ENCODE assay signal across 8 mouse cellular contexts in the genomic region with DNA sequence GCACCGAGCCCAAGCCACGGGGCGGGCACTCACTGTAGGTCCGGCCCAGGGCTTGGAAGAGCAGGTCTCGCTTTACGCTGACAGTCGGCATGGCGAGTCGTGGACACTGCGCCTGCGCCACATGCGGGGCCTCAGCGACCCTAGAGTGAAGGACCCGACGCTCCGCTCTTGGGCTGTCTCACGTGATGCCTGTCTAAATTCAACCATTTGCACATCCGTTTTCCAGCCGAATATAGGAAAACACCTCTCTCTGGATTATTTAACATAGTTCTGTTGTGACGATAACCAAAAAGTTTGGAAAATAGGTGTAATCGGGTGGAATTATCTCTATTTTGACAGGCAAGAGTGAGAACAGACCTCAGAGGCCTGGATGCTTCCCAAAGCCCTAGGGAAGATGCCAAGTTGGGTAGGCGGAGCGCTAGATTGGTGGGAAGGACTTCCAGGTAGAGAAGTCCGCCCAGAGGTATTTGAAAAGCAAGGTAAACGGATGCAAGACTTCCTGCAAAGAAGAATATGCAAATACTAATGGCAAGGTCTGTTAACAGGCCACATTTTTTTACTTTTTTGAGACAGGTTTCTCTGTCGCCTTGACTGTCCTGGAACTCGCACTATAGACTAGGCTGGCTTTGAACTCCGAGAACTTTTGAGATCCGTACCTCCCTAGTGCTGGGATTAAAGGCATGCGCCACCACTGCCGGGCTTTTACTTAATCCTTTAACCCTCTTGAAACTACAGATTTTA. TPM values are rescaled to one million over a fixed set of nuclear protein-coding genes. Genes with fewer than 3 reads are reported as not detected.
A peak's percentile ranks its signal among the peaks of the same experiment; 100 is the strongest.
DNase-seq lines count a peak whose midpoint lies in the region; ATAC-seq lines count a peak whose summit lies in the region.

A gene (minus strand): TSS at position 146 of the 741 bp plus-strand sequence.

- peak within 1 kb of the TSS; percentile 98 for H3K4me3 ChIP-seq in heart, embryonic 10.5 days
- H3K4me3 ChIP-seq in kidney, embryonic 15.5 days (replicated peaks): peak within 1 kb of the TSS; percentile 92

- no peaks in the 10 kb centered on the region for H3K27me3 ChIP-seq in heart, embryonic 10.5 days (ENCODE audit: insufficient read depth, poor library complexity, severe bottlenecking)
- peaks cover 5% of the 10 kb centered on the region; the same call in 1 of the 2 replicates for H3K27me3 ChIP-seq in kidney, embryonic 15.5 days

- ATAC-seq in erythroblast, adult 5-6 weeks (replicated peaks; ENCODE audit: low FRiP score, poor library complexity, severe bottlenecking): peak; percentile 98
- peak; percentile 98 for ATAC-seq in kidney, embryonic 15.5 days (replicated peaks; ENCODE audit: low FRiP score)
- peak; percentile 84 for ATAC-seq in monocyte, adult 5-6 weeks (replicated peaks; ENCODE audit: insufficient number of reproducible peaks, low FRiP score, low TSS enrichment, poor library complexity, severe bottlenecking)

- H3K9ac ChIP-seq in kidney, embryonic 15.5 days: peak within 1 kb of the TSS; percentile 89

- DNase-seq in B cell, adult 2 months: peak; percentile 87 to 91
- peak; percentile 97 for DNase-seq in brain, adult 2 months (ENCODE audit: low read depth, low spot score)
- DNase-seq in heart, embryonic 10.5 days (ENCODE audit: low spot score): peak; percentile 95
- DNase-seq in liver: peak; percentile 91
- peak; percentile 88 to 94 for DNase-seq in spleen, postnatal 4 days (ENCODE audit: low spot score in 2 of 2)

- H3K27ac ChIP-seq in heart, embryonic 10.5 days: peak within 1 kb of the TSS; percentile 95
- peak within 1 kb of the TSS; percentile 80 for H3K27ac ChIP-seq in kidney, embryonic 15.5 days

- under 1% methylated on average over 31 of the region's 31 CpGs for WGBS in heart, embryonic 10.5 days
- WGBS in kidney, embryonic 15.5 days: under 1% methylated on average over 31 of the region's 31 CpGs

- H3K36me3 ChIP-seq in heart, embryonic 10.5 days: no peaks in the 10 kb centered on the region
- H3K36me3 ChIP-seq in kidney, embryonic 15.5 days: peaks cover 4% of the 10 kb centered on the region; the same call in 1 of the 2 replicates

- H3K4me2 ChIP-seq in kidney, embryonic 15.5 days: peak within 1 kb of the TSS; percentile 69

- no peaks in the 10 kb centered on the region for H3K9me3 ChIP-seq in heart, embryonic 10.5 days
- H3K9me3 ChIP-seq in kidney, embryonic 15.5 days (replicated peaks): no peaks in the 10 kb centered on the region

- H3K4me1 ChIP-seq in heart, embryonic 10.5 days: peaks cover 15% of the 10 kb centered on the region; the same call in 1 of the 2 replicates
- H3K4me1 ChIP-seq in kidney, embryonic 15.5 days: peaks cover 13% of the 10 kb centered on the region

RNA-seq across cellular contexts. Expression of the gene that starts here (rescaled TPM):
- total RNA-seq in erythroblast, adult 5-6 weeks (2015; ENCODE audit: low replicate concordance): 20.1 and 28.8 TPM in 2 replicates
- 14.1 and 16.3 TPM in 2 replicates for total RNA-seq in erythroblast, adult 5-6 weeks (2017; ENCODE audit: low replicate concordance)
- 122 and 133 TPM in 2 replicates for polyA plus RNA-seq in heart, embryonic 10.5 days (2016; fragmentation: Nextera tagmentation; extraction: Ambion mirVana)
- 137 and 139 TPM in 2 replicates for polyA plus RNA-seq in kidney, embryonic 15.5 days (2015; fragmentation: Nextera tagmentation; extraction: Ambion mirVana)
- 16.5 to 27.7 TPM (median 20.3 TPM) in 3 replicates for total RNA-seq in monocyte, adult 5-6 weeks (2017)

Comparison
In these comparisons a context has a peak if more than half of its experiments do, and no peak if none do; other contexts are left out.
1. Peak in every context shown above with its lines: DNase-seq, ATAC-seq, H3K4me3 ChIP-seq and H3K27ac ChIP-seq.